10 mouse cellular contexts compared by ENCODE assay signal in genomic region chrX:104199611-104200387, GRCm38 (mm10). TPM values are rescaled to one million over a fixed set of nuclear protein-coding genes. Genes with fewer than 3 reads are reported as not detected.
DNase-seq lines count a peak whose midpoint lies in the region; ATAC-seq and TF ChIP-seq lines count a peak whose summit lies in the region.
"Had no signal": no experiment of that assay in that cellular context is flagged by ENCODE, and none has a peak within 500 bp of the region (broad histone marks: within the 10 kb centered on the region; RNA-seq: fewer than 3 reads in every experiment).

No protein-coding gene starts in this region.

- peaks cover 68% of the 10 kb centered on the region for H3K27me3 ChIP-seq in megakaryocyte, embryonic 14.5 days (replicated peaks)
- peaks cover 33% of the 10 kb centered on the region for H3K27me3 ChIP-seq in embryonic facial prominence, embryonic 14.5 days (replicated peaks; ENCODE audit: control insufficient read depth, insufficient read depth, low read length)
- H3K27me3 ChIP-seq in heart, embryonic 14.5 days (ENCODE audit: control insufficient read depth, insufficient read depth, low read length) = peaks cover 7% of the 10 kb centered on the region
- H3K27me3 ChIP-seq in kidney, postnatal 0 days (ENCODE audit: insufficient read depth, low read length) = peaks cover 12% of the 10 kb centered on the region
- H3K27me3 ChIP-seq in liver, embryonic 12.5 days (replicated peaks) = peaks cover 78% of the 10 kb centered on the region
- peaks cover 50% of the 10 kb centered on the region for H3K27me3 ChIP-seq in neural tube, embryonic 13.5 days

- TF ChIP-seq CTCF in kidney, postnatal 0 days (IDR thresholded peaks at IDR 0.05; ENCODE audit: low read depth) = no peak

- H3K36me3 ChIP-seq in megakaryocyte, embryonic 14.5 days (replicated peaks; ENCODE audit: low read length) = no peaks in the 10 kb centered on the region
- no peaks in the 10 kb centered on the region for H3K36me3 ChIP-seq in embryonic facial prominence, embryonic 14.5 days (ENCODE audit: control insufficient read depth, insufficient read depth, low read length)
- no peaks in the 10 kb centered on the region for H3K36me3 ChIP-seq in heart, embryonic 14.5 days (ENCODE audit: control insufficient read depth, insufficient read depth, low read length)
- H3K36me3 ChIP-seq in kidney, postnatal 0 days (ENCODE audit: insufficient read depth, low read length) = no peaks in the 10 kb centered on the region
- no peaks in the 10 kb centered on the region for H3K36me3 ChIP-seq in liver, embryonic 12.5 days
- H3K36me3 ChIP-seq in neural tube, embryonic 13.5 days = no peaks in the 10 kb centered on the region
- H3K36me3 ChIP-seq: G1E had no signal

- H3K4me2 ChIP-seq in embryonic facial prominence, embryonic 14.5 days (ENCODE audit: low read depth, low read length) = peak overlapping the region; percentile 63
- peak overlapping the region; percentile 73 for H3K4me2 ChIP-seq in heart, embryonic 14.5 days (ENCODE audit: low read length)
- H3K4me2 ChIP-seq in kidney, postnatal 0 days (ENCODE audit: low read length) = peak overlapping the region; percentile 75
- peak overlapping the region; percentile 68 for H3K4me2 ChIP-seq in liver, embryonic 12.5 days
- H3K4me2 ChIP-seq in neural tube, embryonic 13.5 days = peak overlapping the region; percentile 57

- no peak for ATAC-seq in megakaryocyte, adult 5-6 weeks (ENCODE audit: poor library complexity, severe bottlenecking)
- peak; percentile 64 for ATAC-seq in embryonic facial prominence, embryonic 14.5 days (ENCODE audit: low read depth)
- peak; percentile 41; the same call in 1 of the 2 replicates for ATAC-seq in heart, embryonic 14.5 days (ENCODE audit: insufficient number of reproducible peaks, insufficient read depth, low FRiP score, low read depth)
- ATAC-seq in kidney, postnatal 0 days (replicated peaks; ENCODE audit: low FRiP score, low read depth) = peak; percentile 40; the same call in 1 of the 2 replicates
- ATAC-seq in liver, embryonic 12.5 days = no peak
- peak; percentile 21; the same call in 1 of the 2 replicates for ATAC-seq in neural tube, embryonic 13.5 days (ENCODE audit: low read depth)

- DNase-seq in embryonic facial prominence, embryonic 14.5 days (ENCODE audit: low spot score) = peak; percentile 31
- DNase-seq in kidney, postnatal 0 days (ENCODE audit: low spot score) = peak; percentile 38
- DNase-seq in testis, postnatal 14 days (ENCODE audit: low spot score) = peak; percentile 58

- peak overlapping the region; percentile 72; the same call in 1 of the 2 replicates for H3K27ac ChIP-seq in embryonic facial prominence, embryonic 14.5 days (replicated peaks; ENCODE audit: low read depth, low read length)
- peak overlapping the region in 1 of 2 experiments; percentile 50; a peak in 2 of 4 replicates for H3K27ac ChIP-seq in heart, embryonic 14.5 days (replicated peaks in 1 of 2; ENCODE audit: control insufficient read depth in 1 of 2, insufficient read depth in 1 of 2, low read depth in 2 of 2, low read length in 2 of 2)
- H3K27ac ChIP-seq in kidney, postnatal 0 days = no peak overlapping the region
- H3K27ac ChIP-seq in liver, embryonic 12.5 days = no peak overlapping the region
- H3K27ac ChIP-seq in neural tube, embryonic 13.5 days (replicated peaks) = peak overlapping the region; percentile 96

- peak overlapping the region; percentile 92 for H3K4me3 ChIP-seq in megakaryocyte, embryonic 14.5 days (replicated peaks)
- peak overlapping the region; percentile 50 for H3K4me3 ChIP-seq in embryonic facial prominence, embryonic 14.5 days (ENCODE audit: low read depth, low read length)
- H3K4me3 ChIP-seq in heart, embryonic 14.5 days (ENCODE audit: control insufficient read depth in 1 of 2, insufficient read depth in 1 of 2, low read depth in 1 of 2, low read length in 2 of 2) = peak overlapping the region; percentile 52 to 56
- H3K4me3 ChIP-seq in kidney, postnatal 0 days (replicated peaks; ENCODE audit: low read depth, low read length) = peak overlapping the region; percentile 47
- peak overlapping the region; percentile 51 for H3K4me3 ChIP-seq in liver, embryonic 12.5 days
- peak overlapping the region; percentile 61 for H3K4me3 ChIP-seq in neural tube, embryonic 13.5 days
- H3K4me3 ChIP-seq: myocyte had no signal

- 26% methylated on average over 20 of the region's 100 CpGs for WGBS in embryonic facial prominence, embryonic 14.5 days
- 26% methylated on average over 74 of the region's 100 CpGs for WGBS in heart, embryonic 14.5 days
- 34% methylated on average over 68 of the region's 100 CpGs for WGBS in kidney, postnatal 0 days
- 20% methylated on average over 15 of the region's 100 CpGs for WGBS in liver, embryonic 12.5 days (ENCODE audit: insufficient replicate concordance)
- 31% methylated on average over 37 of the region's 100 CpGs for WGBS in neural tube, embryonic 13.5 days

- peak overlapping the region; percentile 66 for H3K9ac ChIP-seq in embryonic facial prominence, embryonic 14.5 days (ENCODE audit: low read depth, low read length)
- peak overlapping the region; percentile 68 for H3K9ac ChIP-seq in heart, embryonic 14.5 days (ENCODE audit: low read length)
- H3K9ac ChIP-seq in kidney, postnatal 0 days (ENCODE audit: low read depth, low read length) = 0 out of 2 replicates have a peak overlapping the region, but pooled peaks have one; percentile 62
- H3K9ac ChIP-seq in liver, embryonic 12.5 days = no peak overlapping the region
- H3K9ac ChIP-seq in neural tube, embryonic 13.5 days = peak overlapping the region; percentile 85

- H3K9me3 ChIP-seq in megakaryocyte, embryonic 14.5 days = peaks cover 16% of the 10 kb centered on the region
- no peaks in the 10 kb centered on the region for H3K9me3 ChIP-seq in embryonic facial prominence, embryonic 14.5 days (ENCODE audit: control insufficient read depth, low read length)
- no peaks in the 10 kb centered on the region for H3K9me3 ChIP-seq in heart, embryonic 14.5 days (ENCODE audit: control insufficient read depth, low read length)
- H3K9me3 ChIP-seq in kidney, postnatal 0 days (replicated peaks; ENCODE audit: low read length) = no peaks in the 10 kb centered on the region
- no peaks in the 10 kb centered on the region; the same call in 1 of the 2 replicates for H3K9me3 ChIP-seq in liver, embryonic 12.5 days (replicated peaks)
- no peaks in the 10 kb centered on the region for H3K9me3 ChIP-seq in neural tube, embryonic 13.5 days

- peaks cover 7% of the 10 kb centered on the region for H3K4me1 ChIP-seq in megakaryocyte, embryonic 14.5 days
- H3K4me1 ChIP-seq in embryonic facial prominence, embryonic 14.5 days (ENCODE audit: control insufficient read depth, insufficient read depth, low read length) = no peaks in the 10 kb centered on the region
- no peaks in the 10 kb centered on the region for H3K4me1 ChIP-seq in heart, embryonic 14.5 days (ENCODE audit: control insufficient read depth in 2 of 2, insufficient read depth in 2 of 2, low read length in 2 of 2)
- H3K4me1 ChIP-seq in kidney, postnatal 0 days (replicated peaks; ENCODE audit: insufficient read depth, low read length) = no peaks in the 10 kb centered on the region
- no peaks in the 10 kb centered on the region for H3K4me1 ChIP-seq in liver, embryonic 12.5 days
- peaks cover 5% of the 10 kb centered on the region; the same call in 1 of the 2 replicates for H3K4me1 ChIP-seq in neural tube, embryonic 13.5 days (replicated peaks)

RNA-seq across cellular contexts. Expression of gene Nexmif, which starts 1.2 kb away (rescaled TPM):
- 0.04 TPM in 1 of 2 replicates, not detected in the other for polyA plus RNA-seq in megakaryocyte, embryonic 14.5 days (2012; ENCODE audit: insufficient read depth, low replicate concordance)
- total RNA-seq in megakaryocyte, adult 5-6 weeks (2015) = not detected in 2 replicates
- not detected in 2 replicates for total RNA-seq in megakaryocyte, adult 5-6 weeks (2017)
- polyA plus RNA-seq in embryonic facial prominence, embryonic 14.5 days (2014; fragmentation: Nextera tagmentation; extraction: Ambion mirVana) = 2.9 and 3.1 TPM in 2 replicates
- 1.9 and 2.3 TPM in 2 replicates for polyA plus RNA-seq in heart, embryonic 14.5 days (2014; fragmentation: Nextera tagmentation; extraction: Ambion mirVana)
- 1.1 and 1.3 TPM in 2 replicates for polyA plus RNA-seq in kidney, postnatal 0 days (2015; fragmentation: Nextera tagmentation; extraction: Ambion mirVana)
- polyA plus RNA-seq in liver, embryonic 12.5 days (2016; fragmentation: Nextera tagmentation; extraction: Ambion mirVana) = 0.02 TPM in 1 of 2 replicates, not detected in the other
- polyA plus RNA-seq in neural tube, embryonic 13.5 days (2015; fragmentation: Nextera tagmentation; extraction: Ambion mirVana) = 9.3 and 10.4 TPM in 2 replicates
- total RNA-seq: G1E had no signal
- polyA plus RNA-seq: G1E, myocyte had no signal

Comparison
In these comparisons a context has a peak if more than half of its experiments do, and no peak if none do; other contexts are left out.
1. ATAC-seq: peak in embryonic facial prominence, embryonic 14.5 days (single experiment), heart, embryonic 14.5 days (single experiment), kidney, postnatal 0 days (single experiment) and neural tube, embryonic 13.5 days (single experiment); none in megakaryocyte, adult 5-6 weeks (single experiment) and liver, embryonic 12.5 days (single experiment).
2. H3K27ac ChIP-seq: peak in embryonic facial prominence, embryonic 14.5 days (single experiment) and neural tube, embryonic 13.5 days (single experiment); none in kidney, postnatal 0 days (single experiment) and liver, embryonic 12.5 days (single experiment).
3. Peak in every context shown above with its lines, with median percentiles within 50 percentile points of each other: H3K4me3 ChIP-seq, DNase-seq and H3K4me2 ChIP-seq.